ENCODE assay signal across 13 mouse cellular contexts in the genomic region with DNA sequence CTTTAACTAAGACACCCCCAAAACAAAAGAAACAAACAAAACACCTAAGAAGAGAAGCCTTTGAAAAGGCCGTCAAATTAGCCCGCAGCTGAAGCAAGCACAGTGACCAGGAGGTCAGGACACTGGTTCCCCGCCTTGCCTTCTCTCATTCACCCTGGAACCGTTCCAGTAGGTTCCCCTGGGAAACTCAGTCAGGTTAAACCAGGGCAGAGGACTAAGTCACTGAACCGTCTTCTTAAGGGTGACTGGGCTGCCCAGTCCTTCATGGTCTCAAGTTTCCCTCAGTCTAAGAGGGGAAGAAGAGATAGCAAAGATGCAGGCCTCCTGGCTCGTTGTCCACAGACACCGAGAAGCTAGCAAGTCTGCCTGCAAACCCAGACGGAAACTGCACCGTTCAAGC. TPM values are rescaled to one million over a fixed set of nuclear protein-coding genes. Genes with fewer than 3 reads are reported as not detected.
DNase-seq lines count a peak whose midpoint lies in the region; ATAC-seq lines count a peak whose summit lies in the region.
"Had no signal": no experiment of that assay in that cellular context is flagged by ENCODE, and none has a peak within 500 bp of the region (broad histone marks: within the 10 kb centered on the region; RNA-seq: fewer than 3 reads in every experiment).

No protein-coding gene starts in this region.

- H3K36me3 ChIP-seq in heart, embryonic 13.5 days, result peaks cover 28% of the 10 kb centered on the region
- peaks cover 27% of the 10 kb centered on the region for H3K36me3 ChIP-seq in hindbrain, embryonic 10.5 days

- H3K9me3 ChIP-seq in heart, embryonic 13.5 days, result no peaks in the 10 kb centered on the region
- no peaks in the 10 kb centered on the region for H3K9me3 ChIP-seq in hindbrain, embryonic 10.5 days
- H3K9me3 ChIP-seq: liver, embryonic 15.5 days; midbrain, embryonic 13.5 days had no signal

- no peak overlapping the region for H3K27ac ChIP-seq in heart, embryonic 13.5 days (replicated peaks)
- no peak overlapping the region for H3K27ac ChIP-seq in hindbrain, embryonic 10.5 days
- H3K27ac ChIP-seq: hindbrain, postnatal 0 days; layer of hippocampus, adult 2 months; midbrain, embryonic 13.5 days had no signal

- peaks cover 9% of the 10 kb centered on the region for H3K4me1 ChIP-seq in heart, embryonic 13.5 days
- H3K4me1 ChIP-seq in hindbrain, embryonic 10.5 days (replicated peaks), result peaks cover 14% of the 10 kb centered on the region

- no peak overlapping the region for H3K4me2 ChIP-seq in heart, embryonic 13.5 days
- H3K4me2 ChIP-seq: liver, embryonic 15.5 days; midbrain, embryonic 13.5 days had no signal

- no peaks in the 10 kb centered on the region for H3K27me3 ChIP-seq in heart, embryonic 13.5 days (replicated peaks)
- H3K27me3 ChIP-seq in hindbrain, embryonic 10.5 days (ENCODE audit: insufficient read depth, poor library complexity, severe bottlenecking), result no peaks in the 10 kb centered on the region
- H3K27me3 ChIP-seq: liver, embryonic 15.5 days; midbrain, embryonic 13.5 days had no signal

- H3K9ac ChIP-seq in heart, embryonic 13.5 days, result 0 out of 2 replicates have a peak overlapping the region, but pooled peaks have one; percentile 15
- H3K9ac ChIP-seq: liver, embryonic 15.5 days; midbrain, embryonic 13.5 days had no signal

- 75% methylated on average over 9 of the region's 9 CpGs for WGBS in heart, embryonic 13.5 days
- 85% methylated on average over 9 of the region's 9 CpGs for WGBS in hindbrain, embryonic 10.5 days

- DNase-seq in adrenal gland, postnatal 14 days, result peak; percentile 82
- DNase-seq in adrenal gland, postnatal 4 days (ENCODE audit: low spot score in 2 of 2), result no peak
- DNase-seq in heart, adult 8-10 months (ENCODE audit: low spot score), result no peak
- peak; percentile 88 for DNase-seq in kidney, adult 11 months
- peak; percentile 86 to 92 for DNase-seq in kidney, postnatal 25 days
- no peak for DNase-seq in urinary bladder, postnatal 14 days (ENCODE audit: low spot score)
- DNase-seq in hindbrain, embryonic 10.5 days (ENCODE audit: low spot score), result no peak
- DNase-seq: lung, postnatal 4 days had no signal

- H3K4me3 ChIP-seq in heart, embryonic 13.5 days, result no peak overlapping the region
- no peak overlapping the region for H3K4me3 ChIP-seq in hindbrain, embryonic 10.5 days
- H3K4me3 ChIP-seq: layer of hippocampus, adult 2 months; liver, embryonic 15.5 days; midbrain, embryonic 13.5 days had no signal

- no peak for ATAC-seq in heart, embryonic 13.5 days (ENCODE audit: extremely low read depth, insufficient number of reproducible peaks, low FRiP score, low TSS enrichment)
- ATAC-seq: hindbrain, postnatal 0 days; midbrain, embryonic 13.5 days had no signal

RNA-seq across cellular contexts. Expression of a gene that starts 2.2 kb away (rescaled TPM):
- 181 and 188 TPM in 2 replicates for total RNA-seq in adrenal gland, postnatal 14 days (2021)
- total RNA-seq in adrenal gland, postnatal 4 days (2021), result 10 to 100 TPM; 58.4 to 69.9 TPM
- polyA plus RNA-seq in heart, embryonic 13.5 days (2015; fragmentation: Nextera tagmentation; extraction: Ambion mirVana), result 36.4 and 37.2 TPM in 2 replicates
- total RNA-seq in heart, adult 8-10 months (2022), result 10 to 100 TPM; 31.4 to 40.9 (median 34.9) TPM
- 23.7 and 24.7 TPM in 2 replicates for polyA plus RNA-seq in hindbrain, embryonic 10.5 days (2016; fragmentation: Nextera tagmentation; extraction: Ambion mirVana)

RNA-seq across cellular contexts. Expression of a gene that starts 13.1 kb away (rescaled TPM):
- 98.2 and 112 TPM in 2 replicates for total RNA-seq in adrenal gland, postnatal 14 days (2021)
- total RNA-seq in adrenal gland, postnatal 4 days (2021), result 100 to 1,000 TPM; 150 to 165 TPM
- polyA plus RNA-seq in heart, embryonic 13.5 days (2015; fragmentation: Nextera tagmentation; extraction: Ambion mirVana), result 23.1 and 24.6 TPM in 2 replicates
- total RNA-seq in heart, adult 8-10 months (2022), result 10 to 100 TPM; 40.8 to 52.0 (median 45.0) TPM
- 16.3 and 20.6 TPM in 2 replicates for polyA plus RNA-seq in hindbrain, embryonic 10.5 days (2016; fragmentation: Nextera tagmentation; extraction: Ambion mirVana)

RNA-seq across cellular contexts. Expression of a gene that starts 22.0 kb away (rescaled TPM):
- 19.5 and 23.8 TPM in 2 replicates for total RNA-seq in adrenal gland, postnatal 14 days (2021)
- total RNA-seq in adrenal gland, postnatal 4 days (2021), result 10 to 100 TPM; 29.1 to 34.6 TPM
- 14.0 and 14.9 TPM in 2 replicates for polyA plus RNA-seq in heart, embryonic 13.5 days (2015; fragmentation: Nextera tagmentation; extraction: Ambion mirVana)
- 10 to 100 TPM; 13.0 to 19.0 (median 15.8) TPM for total RNA-seq in heart, adult 8-10 months (2022)
- polyA plus RNA-seq in hindbrain, embryonic 10.5 days (2016; fragmentation: Nextera tagmentation; extraction: Ambion mirVana), result 35.1 and 37.6 TPM in 2 replicates

RNA-seq across cellular contexts. Expression of a gene that starts 22.2 kb away (rescaled TPM):
- total RNA-seq in adrenal gland, postnatal 14 days (2021), result 81.0 and 87.7 TPM in 2 replicates
- 10 to 100 TPM; 72.9 to 77.3 TPM for total RNA-seq in adrenal gland, postnatal 4 days (2021)
- polyA plus RNA-seq in heart, embryonic 13.5 days (2015; fragmentation: Nextera tagmentation; extraction: Ambion mirVana), result 79.2 and 86.8 TPM in 2 replicates
- 100 to 1,000 TPM in 1 of 4 experiments, 10 to 100 TPM in 3; 80.5 to 101 (median 85.0) TPM for total RNA-seq in heart, adult 8-10 months (2022)
- 104 and 112 TPM in 2 replicates for polyA plus RNA-seq in hindbrain, embryonic 10.5 days (2016; fragmentation: Nextera tagmentation; extraction: Ambion mirVana)

Comparison
In these comparisons a context has a peak if more than half of its experiments do, and no peak if none do; other contexts are left out.
1. DNase-seq: peak in adrenal gland, postnatal 14 days (single experiment), kidney, adult 11 months (single experiment) and kidney, postnatal 25 days (2 of 2); none in adrenal gland, postnatal 4 days (0 of 2), heart, adult 8-10 months (single experiment), urinary bladder, postnatal 14 days (single experiment) and hindbrain, embryonic 10.5 days (single experiment).